Mouse (Mus musculus): ENCODE measurements around the gene Anxa10. TPM values are rescaled to one million over a fixed set of nuclear protein-coding genes. Genes with fewer than 3 reads are reported as not detected.

Anxa10 gene
- polyA plus RNA-seq, 1 experiment from 2014 or later, result not detected

Other genes with a start within 250 kb of the Anxa10 start
- 52.2 and 62.2 TPM in 2 replicates for gene Palld, start 220.5 kb downstream of the Anxa10 start, polyA plus RNA-seq (2016; fragmentation: Nextera tagmentation; extraction: Ambion mirVana)
- 0.05 and 0.11 TPM in 2 replicates for gene Ddx60, start 195.1 kb downstream of the Anxa10 start, polyA plus RNA-seq (2016; fragmentation: Nextera tagmentation; extraction: Ambion mirVana)